Mouse (Mus musculus) adrenal gland, postnatal 25 days (tissue): Measurements from ENCODE around the gene Morn3. TPM values are rescaled to one million over a fixed set of nuclear protein-coding genes. Genes with fewer than 3 reads are reported as not detected.

Experiments
- DNase-seq: peaks from one replicate; pipeline ENCODE4 v3.0.0; 2021; ENCODE audit warnings: mixed read lengths
- total RNA-seq: library from RNA; stranded (reverse); gene quantifications from 2 replicates; pipeline ENCODE4 v1.2.3, GENCODE M21; 2021

The Morn3 gene
- total RNA-seq, 1 experiment from 2014 or later: not detected

- no peak for DNase-seq
Measured at GRCm38 (mm10) chr5:122990411-122991160, 56.2 kb downstream of the Morn3 start.

DNA sequence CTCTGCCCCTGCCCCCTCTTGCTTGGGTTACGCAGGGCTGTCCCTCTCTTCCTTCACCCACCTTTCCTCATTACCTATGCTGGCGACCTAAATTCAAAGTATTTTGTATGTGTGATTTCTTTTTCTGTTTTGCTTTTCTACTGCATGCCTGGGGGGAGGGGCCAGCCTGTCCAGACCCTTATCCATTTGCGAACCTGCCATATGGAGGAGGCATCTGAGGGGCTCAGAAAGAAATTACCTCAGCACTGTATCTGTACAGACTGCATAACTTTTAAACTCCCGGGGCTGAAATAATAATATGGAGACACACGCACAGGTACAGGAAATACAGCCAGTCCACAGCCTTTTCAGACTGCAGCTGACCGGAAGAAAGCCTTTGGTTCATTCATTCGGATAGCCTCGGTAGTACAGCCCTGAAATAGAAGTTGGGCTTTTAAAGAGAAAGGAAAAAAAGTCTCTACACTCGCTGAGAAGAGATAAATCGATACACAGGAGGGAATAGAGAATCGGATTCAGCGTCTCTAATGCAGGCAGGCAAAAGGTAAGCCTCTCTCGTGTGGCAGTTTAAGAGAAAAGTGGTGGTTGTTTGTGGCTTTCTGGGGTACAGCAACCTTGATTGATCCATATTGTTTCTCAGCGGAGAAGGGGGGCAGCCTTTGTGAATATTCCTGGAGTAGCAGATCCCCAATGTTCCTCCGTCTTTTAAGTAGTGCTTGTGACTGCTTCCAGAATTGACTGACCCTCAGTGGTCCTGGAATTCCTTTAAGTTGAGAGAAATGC, 57.1 kb downstream of the Morn3 start, which contains the start of gene Kdm2b:
Gene Kdm2b (minus strand): TSS at position 273 of the 780 bp plus-strand sequence.
- peak; percentile 14 for DNase-seq

DNA sequence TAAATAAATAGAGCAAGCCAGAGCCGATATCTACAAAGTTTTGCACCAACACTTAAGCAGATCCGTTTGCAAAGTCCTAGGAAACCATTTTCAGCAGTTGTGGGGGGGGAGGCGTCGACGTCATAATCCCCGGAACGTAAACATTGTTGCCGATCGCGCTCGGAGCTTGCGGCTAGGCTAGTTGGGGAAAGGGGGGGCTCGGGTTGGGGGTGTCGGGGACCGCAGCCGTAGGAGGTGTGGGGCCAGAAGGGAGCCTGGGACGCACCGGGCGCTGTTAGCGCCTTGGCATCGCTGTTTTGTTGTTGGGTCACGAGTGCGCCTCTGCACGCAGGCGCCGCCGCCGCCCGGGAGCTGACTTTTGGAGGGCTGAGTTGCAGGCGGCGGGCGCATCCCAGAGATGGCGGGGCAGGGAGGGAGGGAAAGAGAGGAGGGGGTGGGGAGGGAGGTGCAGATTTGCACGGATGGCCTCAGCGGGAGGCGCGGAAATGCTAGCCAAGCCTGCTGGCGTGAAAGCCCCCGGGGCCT, 57.8 kb downstream of the Morn3 start:
- DNase-seq: peak; percentile 73

- peak; percentile 54 for DNase-seq
Measured at GRCm38 (mm10) chr5:122988021-122988751, 58.6 kb downstream of the Morn3 start.

DNA sequence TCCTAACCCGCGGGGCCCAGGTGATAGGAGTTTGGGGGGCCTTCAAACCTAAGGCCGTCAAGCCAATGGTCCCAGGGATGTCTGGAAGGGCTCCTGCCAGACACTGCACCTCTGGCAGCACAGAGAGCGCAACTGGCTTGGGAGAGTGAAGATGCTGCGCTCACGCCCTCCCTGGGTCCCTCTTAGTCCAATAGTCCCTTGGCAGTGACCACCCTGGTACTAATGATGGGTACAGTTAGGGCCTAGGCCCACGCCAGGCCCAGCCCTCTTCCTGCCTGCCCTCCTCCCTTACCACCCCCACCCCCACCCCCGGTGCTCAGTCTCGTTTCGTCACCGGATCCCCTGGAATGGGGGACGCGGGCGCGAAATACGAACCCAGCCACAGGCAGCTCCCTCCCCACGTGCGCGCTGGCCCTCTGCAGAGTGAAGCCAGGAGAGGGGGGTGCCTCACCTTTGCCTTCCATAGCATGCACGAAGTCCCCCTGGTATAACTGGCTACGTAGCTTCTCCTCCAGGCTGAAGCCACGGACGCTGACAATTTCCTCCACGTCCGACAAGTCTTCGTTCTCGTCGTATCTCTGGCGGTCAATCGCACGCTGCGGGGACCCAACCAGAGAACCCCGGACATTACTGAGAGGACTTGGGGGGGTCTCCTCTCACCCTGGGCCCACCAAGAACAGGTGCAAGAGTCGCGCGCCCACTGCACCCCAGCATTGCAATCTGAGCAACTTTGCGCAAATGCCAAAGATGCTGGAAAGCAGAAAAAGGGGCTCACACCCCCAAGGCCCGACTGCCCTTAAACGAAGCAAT, 59.4 kb downstream of the Morn3 start:
- peak; percentile 38 for DNase-seq

DNA sequence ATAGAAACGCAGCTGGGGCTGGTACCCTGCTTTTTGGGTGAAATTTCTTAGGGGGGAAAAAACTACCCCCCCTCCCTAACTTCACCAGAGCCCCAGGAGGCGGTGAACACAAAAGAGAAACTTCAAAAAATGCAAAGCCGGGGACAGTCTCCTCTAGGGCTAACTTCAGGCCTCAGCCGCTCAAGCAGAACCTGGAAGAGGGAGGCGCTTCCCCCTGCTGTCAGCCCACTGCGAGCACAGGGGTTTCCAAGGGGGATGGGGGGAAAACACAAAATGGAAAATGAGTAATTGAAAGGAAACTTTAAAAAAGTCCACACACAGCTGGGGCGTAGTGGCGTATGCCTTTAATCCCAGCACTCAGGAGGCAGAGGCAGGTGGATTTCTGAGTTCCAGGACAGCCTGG, 60.7 kb downstream of the Morn3 start:
- DNase-seq: no peak

Other genes starting within 250 kb of the Morn3 start
- 206 and 209 TPM in 2 replicates for gene Anapc5, start 225.7 kb downstream of the Morn3 start, total RNA-seq
- 20.8 and 37.1 TPM in 2 replicates for gene Rnf34, start 197.0 kb downstream of the Morn3 start, total RNA-seq
- 16.4 and 22.7 TPM in 2 replicates for gene Kdm2b, start 57.2 kb downstream of the Morn3 start, total RNA-seq
- 11.7 and 13.4 TPM in 2 replicates for gene Orai1, start 31.9 kb downstream of the Morn3 start, total RNA-seq
- gene Tmem120b, start 21.4 kb upstream of the Morn3 start, total RNA-seq: 15.0 and 20.3 TPM in 2 replicates
- 1.1 and 1.6 TPM in 2 replicates for gene Rhof, start 85.7 kb upstream of the Morn3 start, total RNA-seq
- 34.7 and 41.6 TPM in 2 replicates for gene Setd1b, start 95.2 kb upstream of the Morn3 start, total RNA-seq
- gene Psmd9, start 122.4 kb upstream of the Morn3 start, total RNA-seq: 26.8 and 30.8 TPM in 2 replicates
- 1.4 and 25.2 TPM in 2 replicates for gene Hpd, start 135.7 kb upstream of the Morn3 start, total RNA-seq
- 1.3 and 1.6 TPM in 2 replicates for gene Wdr66, start 205.1 kb upstream of the Morn3 start, total RNA-seq